Mouse (Mus musculus): Measurements from ENCODE around the gene 0610030E20Rik.

The 0610030E20Rik gene

GRCm38 (mm10) chr6:72350214-72350613 is 3.1 kb downstream of the 0610030E20Rik start:
- DNase-seq (ENCODE audit: low read depth), result no peak

- no peak for DNase-seq (ENCODE audit: low read depth)
These were observed 5.7 kb downstream of the 0610030E20Rik start for GRCm38 (mm10) chr6:72352636-72353405.

- no peak for DNase-seq (ENCODE audit: low read depth)
These were observed 6.9 kb downstream of the 0610030E20Rik start for GRCm38 (mm10) chr6:72354025-72354424.

GRCm38 (mm10) chr6:72355066-72355911 is 8.2 kb downstream of the 0610030E20Rik start, which contains the start of gene Tmem150a:
TSS of gene Tmem150a (plus strand) at chr6:72355447.
- DNase-seq (ENCODE audit: low read depth), result no peak

GRCm38 (mm10) chr6:72356001-72356532 is 8.9 kb downstream of the 0610030E20Rik start:
- DNase-seq (ENCODE audit: low read depth), result no peak

GRCm38 (mm10) chr6:72357164-72358079 is 10.3 kb downstream of the 0610030E20Rik start:
- DNase-seq (ENCODE audit: low read depth), result no peak

- DNase-seq (ENCODE audit: low read depth), result no peak
These were observed 11.1 kb downstream of the 0610030E20Rik start for GRCm38 (mm10) chr6:72358086-72358764.

- DNase-seq (ENCODE audit: low read depth), result no peak
These were observed 12.2 kb downstream of the 0610030E20Rik start for GRCm38 (mm10) chr6:72359343-72359742.

- no peak for DNase-seq (ENCODE audit: low read depth)
These were observed 12.9 kb downstream of the 0610030E20Rik start for GRCm38 (mm10) chr6:72359891-72360598.

- DNase-seq (ENCODE audit: low read depth), result no peak
These were observed 13.4 kb downstream of the 0610030E20Rik start for GRCm38 (mm10) chr6:72360599-72360935.

GRCm38 (mm10) chr6:72361121-72361551 is 14.0 kb downstream of the 0610030E20Rik start:
- DNase-seq (ENCODE audit: low read depth), result no peak

- peak; percentile 98 for DNase-seq (ENCODE audit: low read depth)
These were observed 15.3 kb downstream of the 0610030E20Rik start for GRCm38 (mm10) chr6:72362132-72363028.

- DNase-seq (ENCODE audit: low read depth), result no peak
These were observed 16.9 kb downstream of the 0610030E20Rik start for GRCm38 (mm10) chr6:72364009-72364408.

GRCm38 (mm10) chr6:72364985-72365384 is 17.9 kb downstream of the 0610030E20Rik start:
- no peak for DNase-seq (ENCODE audit: low read depth)

GRCm38 (mm10) chr6:72366304-72366703 is 19.2 kb downstream of the 0610030E20Rik start:
- DNase-seq (ENCODE audit: low read depth), result no peak

- DNase-seq (ENCODE audit: low read depth), result no peak
These were observed 19.8 kb downstream of the 0610030E20Rik start, which contains the start of gene Rnf181 for GRCm38 (mm10) chr6:72366844-72367443. TSS of gene Rnf181 (minus strand) at chr6:72366956.

- DNase-seq (ENCODE audit: low read depth), result no peak
These were observed 20.4 kb downstream of the 0610030E20Rik start for GRCm38 (mm10) chr6:72367460-72367974.

GRCm38 (mm10) chr6:72369557-72369956 is 22.4 kb downstream of the 0610030E20Rik start:
- DNase-seq (ENCODE audit: low read depth), result no peak

GRCm38 (mm10) chr6:72370091-72370490 is 23.0 kb downstream of the 0610030E20Rik start:
- no peak for DNase-seq (ENCODE audit: low read depth)
